Mouse (Mus musculus) CH12.LX (cell line): Measurements from ENCODE around the gene Glis3.

Experiments
- CHD2 ChIP-seq: IDR thresholded peaks from 2 replicates; pipeline ENCODE4 v1.6.1; 2011; ENCODE audit warnings: low read length, improper control_type of control experiment
- CTCF ChIP-seq, 2 experiments: IDR thresholded peaks in 1 of 2; conservative IDR thresholded peaks in 1 of 2; 2 replicates each; pipeline ENCODE4 v1.5.1; 2011 to 2012; ENCODE audit warnings: low read depth in 2 of 2, low read length in 2 of 2, improper control_type of control experiment in 1 of 2, inconsistent platforms in 1 of 2, mild to moderate bottlenecking in 1 of 2, moderate library complexity in 1 of 2
- EP300 ChIP-seq: IDR thresholded peaks from 2 replicates; pipeline ENCODE4 v1.6.1; 2011; ENCODE audit warnings: low read length, improper control_type of control experiment
- HCFC1 ChIP-seq: IDR thresholded peaks from 2 replicates; pipeline ENCODE4 v1.6.1; 2012; ENCODE audit warnings: low read depth, mild to moderate bottlenecking, inconsistent platforms, low read length, improper control_type of control experiment
- MAFK ChIP-seq: IDR thresholded peaks from 2 replicates; pipeline ENCODE4 v1.6.1; 2011; ENCODE audit warnings: low read length, improper control_type of control experiment; ENCODE audit not compliant: insufficient replicate concordance
- PAX5 ChIP-seq: IDR thresholded peaks from 2 replicates; pipeline ENCODE4 v1.6.1; 2012; ENCODE audit warnings: low read length, inconsistent platforms, mixed read lengths
- POLR2A ChIP-seq: IDR thresholded peaks from 2 replicates; pipeline ENCODE4 v1.6.1; 2011; ENCODE audit warnings: low read depth, mild to moderate bottlenecking, improper control_type of control experiment, low read length
- POLR2AphosphoS2 ChIP-seq: IDR thresholded peaks from 2 replicates; pipeline ENCODE4 v1.6.1; 2011; ENCODE audit warnings: low read depth, low read length, improper control_type of control experiment
- SMC3 ChIP-seq: IDR thresholded peaks from 2 replicates; pipeline ENCODE4 v1.6.1; 2011; ENCODE audit warnings: low read depth, low read length, improper control_type of control experiment
- TBP ChIP-seq: conservative IDR thresholded peaks from 2 replicates; pipeline ENCODE4 v1.6.1; 2011; ENCODE audit warnings: low read depth, low read length, improper control_type of control experiment
- TCF12 ChIP-seq: IDR thresholded peaks from 2 replicates; pipeline ENCODE4 v1.6.1; 2014; ENCODE audit warnings: low read depth, mild to moderate bottlenecking, inconsistent platforms, low read length, improper control_type of control experiment
- ZC3H11A ChIP-seq: IDR thresholded peaks from 2 replicates; pipeline ENCODE4 v1.6.1; 2012; ENCODE audit warnings: low read depth, mild to moderate bottlenecking, inconsistent platforms, low read length, improper control_type of control experiment
- ZNF384 ChIP-seq: IDR thresholded peaks from 2 replicates; pipeline ENCODE4 v1.6.1; 2012; ENCODE audit warnings: low read depth, low read length, improper control_type of control experiment, inconsistent platforms

- TF ChIP-seq EP300 = no peak
- TF ChIP-seq TBP = no peak
- no peak for TF ChIP-seq CTCF (conservative IDR thresholded peaks at IDR 0.05 in 1 of 2, IDR thresholded peaks at IDR 0.05 in 1 of 2; ENCODE audit: low read depth in 2 of 2, low read length in 2 of 2)
- TF ChIP-seq MAFK = no peak
- no peak for TF ChIP-seq ZNF384
- TF ChIP-seq TCF12 = no peak
- TF ChIP-seq POLR2AphosphoS2 = no peak
- TF ChIP-seq POLR2A = no peak
- TF ChIP-seq SMC3 = no peak
- TF ChIP-seq ZC3H11A = no peak
- no peak for TF ChIP-seq HCFC1
- no peak for TF ChIP-seq CHD2
- TF ChIP-seq PAX5 = no peak
These were observed 377.0 kb downstream of the Glis3 start for GRCm38 (mm10) chr19:28302831-28303242.
